Mouse (Mus musculus) adrenal gland (tissue): Measurements from ENCODE around the gene Ubc.
"Not testable (repeated sequence)": the region's sequence is repeated elsewhere in the genome, so short reads cannot be mapped to it uniquely, and the experiment has no call there.

Source experiments
- intact Hi-C: fragments of 180-260 bp; cut with DNase I; formaldehyde crosslinking; loops from one replicate; pipeline ENCODE4 v1.15.1; 2025

Gene Ubc

GRCm38 (mm10) chr5:125404903-125405545, 15.0 kb upstream of the Ubc start:
- intact Hi-C loops = loop anchor here (1.0 kb wide), 1 partner anchor 16 kb away; the partner anchor contains the start of gene Gm10382

GRCm38 (mm10) chr5:125404536-125404902, 14.5 kb upstream of the Ubc start:
- intact Hi-C loops = no loop called here

- intact Hi-C loops = no loop called here
These were observed 13.8 kb upstream of the Ubc start for GRCm38 (mm10) chr5:125403481-125404465.

- intact Hi-C loops = no loop called here
These were observed 13.0 kb upstream of the Ubc start for GRCm38 (mm10) chr5:125402991-125403390.

- intact Hi-C loops = no loop called here
These were observed 12.5 kb upstream of the Ubc start for GRCm38 (mm10) chr5:125402476-125402875.

- intact Hi-C loops = no loop called here
These were observed 10.9 kb upstream of the Ubc start for GRCm38 (mm10) chr5:125400903-125401302.

GRCm38 (mm10) chr5:125395008-125395407, 5.0 kb upstream of the Ubc start:
- intact Hi-C loops = no loop called here

GRCm38 (mm10) chr5:125393622-125394603, 3.9 kb upstream of the Ubc start:
- intact Hi-C loops = no loop called here

- intact Hi-C loops = no loop called here
These were observed 3.1 kb upstream of the Ubc start for GRCm38 (mm10) chr5:125392977-125393621.

GRCm38 (mm10) chr5:125392618-125392976, 2.6 kb upstream of the Ubc start:
- intact Hi-C loops = no loop called here

GRCm38 (mm10) chr5:125392176-125392575, 2.2 kb upstream of the Ubc start:
- intact Hi-C loops = not testable (repeated sequence)

GRCm38 (mm10) chr5:125391609-125392008, 1.6 kb upstream of the Ubc start:
- intact Hi-C loops = no loop called here

GRCm38 (mm10) chr5:125390906-125391477, 990 bp upstream of the Ubc start:
- intact Hi-C loops = no loop called here

GRCm38 (mm10) chr5:125389131-125389578, 847 bp downstream of the Ubc start, which contains the start of gene Gm10382:
Gm10382 (plus strand) TSS chr5:125389322.
- intact Hi-C loops = loop anchor here (1.0 kb wide), 1 partner anchor 16 kb away; no protein-coding TSS in a partner anchor

GRCm38 (mm10) chr5:125388358-125389092, 1.5 kb downstream of the Ubc start:
- intact Hi-C loops = loop anchor here (1.0 kb wide), 1 partner anchor 17 kb away; no protein-coding TSS in a partner anchor

- intact Hi-C loops = not testable (repeated sequence)
These were observed 2.7 kb downstream of the Ubc start for GRCm38 (mm10) chr5:125387295-125387694.

GRCm38 (mm10) chr5:125385215-125385940, 4.6 kb downstream of the Ubc start:
- intact Hi-C loops = no loop called here

- intact Hi-C loops = loop anchor here (5.0 kb wide), 1 partner anchor 78 kb away; no protein-coding TSS in a partner anchor
These were observed 5.3 kb downstream of the Ubc start for GRCm38 (mm10) chr5:125384512-125385214.
